Comparison of ENCODE assay signal across 30 mouse cellular contexts in genomic region chr6:116554952-116555351, GRCm38 (mm10). TPM values are rescaled to one million over a fixed set of nuclear protein-coding genes. Genes with fewer than 3 reads are reported as not detected.
"Had no signal": no experiment of that assay in that cellular context is flagged by ENCODE, and none has a peak within 500 bp of the region (broad histone marks: within the 10 kb centered on the region; RNA-seq: fewer than 3 reads in every experiment).

No protein-coding gene starts in this region.

- H3K27ac ChIP-seq: gastrocnemius, adult 2 months; heart, embryonic 10.5 days; hindbrain, embryonic 10.5 days; hindbrain, embryonic 12.5 days; hindbrain, embryonic 14.5 days; intestine, embryonic 15.5 days; layer of hippocampus, adult 2 months; left cerebral cortex, adult 2 months; limb, embryonic 10.5 days; limb, embryonic 12.5 days; liver, embryonic 13.5 days; liver, embryonic 15.5 days had no signal

- ATAC-seq: hindbrain, embryonic 16.5 days; inflammation-experienced regulatory T-cells, adult 6 months; intestine, embryonic 15.5 days; intestine, postnatal 0 days; liver, postnatal 0 days had no signal

- DNase-seq: gastrocnemius, adult 2 months; gastrocnemius, postnatal 10 days; gastrocnemius, postnatal 25 days; heart, adult 18-20 months; heart, postnatal 10 days; heart, postnatal 4 days; kidney, adult 2 months; kidney, postnatal 25 days; liver; liver, embryonic 13.5 days; liver, postnatal 0 days had no signal

- H3K9ac ChIP-seq: heart, embryonic 12.5 days; hindbrain, embryonic 12.5 days; hindbrain, embryonic 14.5 days; intestine, embryonic 15.5 days; limb, embryonic 12.5 days; liver, embryonic 13.5 days; liver, embryonic 15.5 days; liver, postnatal 0 days had no signal

- H3K4me3 ChIP-seq: gastrocnemius, adult 2 months; heart, embryonic 10.5 days; heart, embryonic 12.5 days; hindbrain, embryonic 10.5 days; hindbrain, embryonic 12.5 days; intestine, embryonic 15.5 days; layer of hippocampus, adult 2 months; left cerebral cortex, adult 2 months; limb, embryonic 10.5 days; limb, embryonic 12.5 days; liver, embryonic 13.5 days; liver, embryonic 15.5 days had no signal

- H3K4me2 ChIP-seq: heart, embryonic 12.5 days; hindbrain, embryonic 12.5 days; hindbrain, embryonic 14.5 days; intestine, embryonic 15.5 days; limb, embryonic 12.5 days; liver, embryonic 11.5 days; liver, embryonic 13.5 days; liver, embryonic 15.5 days had no signal

- H3K9me3 ChIP-seq: heart, embryonic 10.5 days; heart, embryonic 12.5 days; hindbrain, embryonic 10.5 days; hindbrain, embryonic 12.5 days; intestine, embryonic 15.5 days; limb, embryonic 10.5 days; limb, embryonic 12.5 days; liver, embryonic 13.5 days; liver, embryonic 15.5 days had no signal

- H3K4me1 ChIP-seq: heart, embryonic 10.5 days; heart, embryonic 12.5 days; hindbrain, embryonic 10.5 days; hindbrain, embryonic 12.5 days; intestine, embryonic 15.5 days; limb, embryonic 10.5 days; limb, embryonic 12.5 days; liver, embryonic 13.5 days; liver, embryonic 15.5 days had no signal

- H3K36me3 ChIP-seq: heart, embryonic 10.5 days; heart, embryonic 12.5 days; hindbrain, embryonic 10.5 days; hindbrain, embryonic 12.5 days; intestine, embryonic 15.5 days; limb, embryonic 10.5 days; limb, embryonic 12.5 days; liver, embryonic 13.5 days; liver, embryonic 15.5 days had no signal

- H3K27me3 ChIP-seq: hindbrain, embryonic 12.5 days; intestine, embryonic 15.5 days; limb, embryonic 12.5 days; liver, embryonic 13.5 days; liver, embryonic 15.5 days had no signal

RNA-seq across cellular contexts. Expression of gene Olfr214, which starts 0.9 kb away (rescaled TPM):
- polyA plus RNA-seq: frontal cortex, adult 2 months; heart, embryonic 10.5 days; heart, embryonic 12.5 days; heart, embryonic 14.5 days; heart, embryonic 16.5 days; hindbrain, embryonic 10.5 days; hindbrain, embryonic 12.5 days; hindbrain, embryonic 14.5 days; hindbrain, embryonic 16.5 days; inflammation-experienced regulatory T-cells, adult 6 months; intestine, embryonic 15.5 days; intestine, postnatal 0 days; kidney, adult 2 months; limb, embryonic 10.5 days; limb, embryonic 12.5 days; limb, embryonic 14.5 days; liver, embryonic 11.5 days; liver, embryonic 13.5 days; liver, embryonic 15.5 days; liver, postnatal 0 days had no signal

RNA-seq across cellular contexts. Expression of gene Gm5580, which starts 4.0 kb away (rescaled TPM):
- polyA plus RNA-seq: kidney, adult 2 months had no signal

RNA-seq across cellular contexts. Expression of gene Olfr213, which starts 16.7 kb away (rescaled TPM):
- polyA plus RNA-seq: frontal cortex, adult 2 months; heart, embryonic 10.5 days; heart, embryonic 12.5 days; heart, embryonic 14.5 days; heart, embryonic 16.5 days; hindbrain, embryonic 10.5 days; hindbrain, embryonic 12.5 days; hindbrain, embryonic 14.5 days; hindbrain, embryonic 16.5 days; inflammation-experienced regulatory T-cells, adult 6 months; intestine, embryonic 15.5 days; intestine, postnatal 0 days; kidney, adult 2 months; limb, embryonic 10.5 days; limb, embryonic 12.5 days; limb, embryonic 14.5 days; liver, embryonic 11.5 days; liver, embryonic 13.5 days; liver, embryonic 15.5 days; liver, postnatal 0 days had no signal

RNA-seq across cellular contexts. Expression of gene Olfr215, which starts 29.0 kb away (rescaled TPM):
- polyA plus RNA-seq: frontal cortex, adult 2 months; heart, embryonic 10.5 days; heart, embryonic 12.5 days; heart, embryonic 14.5 days; heart, embryonic 16.5 days; hindbrain, embryonic 10.5 days; hindbrain, embryonic 12.5 days; hindbrain, embryonic 14.5 days; hindbrain, embryonic 16.5 days; inflammation-experienced regulatory T-cells, adult 6 months; intestine, embryonic 15.5 days; intestine, postnatal 0 days; kidney, adult 2 months; limb, embryonic 10.5 days; limb, embryonic 12.5 days; limb, embryonic 14.5 days; liver, embryonic 11.5 days; liver, embryonic 13.5 days; liver, embryonic 15.5 days; liver, postnatal 0 days had no signal

RNA-seq across cellular contexts. Expression of gene Olfr212, which starts 48.6 kb away (rescaled TPM):
- polyA plus RNA-seq: heart, embryonic 10.5 days; heart, embryonic 12.5 days; heart, embryonic 14.5 days; heart, embryonic 16.5 days; hindbrain, embryonic 10.5 days; hindbrain, embryonic 12.5 days; hindbrain, embryonic 14.5 days; hindbrain, embryonic 16.5 days; inflammation-experienced regulatory T-cells, adult 6 months; intestine, embryonic 15.5 days; kidney, adult 2 months; limb, embryonic 10.5 days; limb, embryonic 12.5 days; liver, embryonic 11.5 days; liver, embryonic 13.5 days; liver, embryonic 15.5 days; liver, postnatal 0 days had no signal
